In the genomic region with DNA sequence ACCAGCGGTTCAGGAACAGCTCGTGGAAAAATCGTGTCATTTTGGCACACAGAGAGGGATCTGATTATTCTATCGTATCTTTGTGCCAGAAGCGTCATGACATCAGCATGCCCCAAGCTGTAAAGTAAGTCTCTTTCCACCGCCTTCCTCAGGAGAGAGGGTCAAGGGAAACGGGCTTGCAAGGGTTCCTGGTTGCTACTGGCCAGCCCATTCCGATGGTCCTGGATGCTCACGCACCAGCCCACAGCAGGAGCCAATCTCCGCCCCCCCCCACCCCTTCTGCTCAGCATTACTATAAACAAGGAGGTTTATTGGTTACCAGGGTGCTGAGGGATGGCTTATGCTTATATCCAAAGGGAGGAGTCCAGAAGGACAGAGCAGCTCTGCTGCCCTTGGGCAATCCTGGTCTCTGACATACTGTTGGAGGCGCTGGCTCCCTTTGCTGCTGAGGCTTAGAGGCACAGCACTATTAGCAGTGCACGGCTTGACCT, we compare ENCODE assay signal across 8 mouse cellular contexts. TPM values are rescaled to one million over a fixed set of nuclear protein-coding genes. Genes with fewer than 3 reads are reported as not detected.
DNase-seq lines count a peak whose midpoint lies in the region; ATAC-seq and TF ChIP-seq lines count a peak whose summit lies in the region.

No protein-coding gene starts in this region.

- no peak for ATAC-seq in forebrain, embryonic 14.5 days
- ATAC-seq in hindbrain, embryonic 16.5 days: peak; percentile 34
- peak; percentile 11 for ATAC-seq in liver, embryonic 14.5 days (ENCODE audit: insufficient read depth)
- no peak for ATAC-seq in neural tube, embryonic 13.5 days (ENCODE audit: low read depth)

- H3K27me3 ChIP-seq in cerebellum, adult 2 months (ENCODE audit: control insufficient read depth, insufficient read depth, low read length): no peaks in the 10 kb centered on the region
- H3K27me3 ChIP-seq in forebrain, embryonic 14.5 days (replicated peaks; ENCODE audit: control insufficient read depth, insufficient read depth, low read length): no peaks in the 10 kb centered on the region; the same call in 1 of the 2 replicates
- no peaks in the 10 kb centered on the region for H3K27me3 ChIP-seq in hindbrain, embryonic 16.5 days (replicated peaks; ENCODE audit: control insufficient read depth, insufficient read depth, low read length)
- no peaks in the 10 kb centered on the region for H3K27me3 ChIP-seq in liver, embryonic 14.5 days (ENCODE audit: control insufficient read depth, insufficient read depth, low read length)
- H3K27me3 ChIP-seq in neural tube, embryonic 13.5 days: no peaks in the 10 kb centered on the region; the same call in 1 of the 2 replicates

- peak overlapping the region; percentile 16 for H3K4me3 ChIP-seq in cerebellum, adult 2 months (replicated peaks; ENCODE audit: insufficient read depth, low read depth, low read length)
- H3K4me3 ChIP-seq in forebrain, embryonic 14.5 days (ENCODE audit: low read depth, low read length): peak overlapping the region; percentile 22
- peak overlapping the region; percentile 37 for H3K4me3 ChIP-seq in hindbrain, embryonic 16.5 days (ENCODE audit: low read length)
- peak overlapping the region in 1 of 2 experiments; percentile 20; a peak in 2 of 4 replicates for H3K4me3 ChIP-seq in liver, embryonic 14.5 days (ENCODE audit: insufficient read depth in 1 of 2, low read depth in 2 of 2, low read length in 2 of 2)
- peak overlapping the region; percentile 37 for H3K4me3 ChIP-seq in neural tube, embryonic 13.5 days

- TF ChIP-seq EP300 in liver, embryonic 14.5 days (IDR thresholded peaks at IDR 0.05; ENCODE audit: low read depth): no peak

- TF ChIP-seq CTCF in cerebellum, adult 2 months (IDR thresholded peaks at IDR 0.05; ENCODE audit: borderline replicate concordance, insufficient read depth, low read depth, low read length): 0 out of 2 replicates have a peak, but pooled peaks have one; percentile 4
- peak; percentile 41 for TF ChIP-seq CTCF in liver, embryonic 14.5 days (IDR thresholded peaks at IDR 0.05; ENCODE audit: low read depth)

- no peaks in the 10 kb centered on the region for H3K36me3 ChIP-seq in forebrain, embryonic 14.5 days (ENCODE audit: control insufficient read depth, insufficient read depth, low read length)
- H3K36me3 ChIP-seq in hindbrain, embryonic 16.5 days (ENCODE audit: control insufficient read depth, insufficient read depth, low read length): no peaks in the 10 kb centered on the region
- no peaks in the 10 kb centered on the region for H3K36me3 ChIP-seq in liver, embryonic 14.5 days (replicated peaks; ENCODE audit: control insufficient read depth, insufficient read depth, low read depth)
- H3K36me3 ChIP-seq in neural tube, embryonic 13.5 days: no peaks in the 10 kb centered on the region

- peak overlapping the region; percentile 37 for H3K9ac ChIP-seq in forebrain, embryonic 14.5 days (ENCODE audit: low read length)
- peak overlapping the region; percentile 57 for H3K9ac ChIP-seq in hindbrain, embryonic 16.5 days (ENCODE audit: low read depth, low read length)
- H3K9ac ChIP-seq in liver, embryonic 14.5 days (replicated peaks): no peak overlapping the region
- peak overlapping the region; percentile 61 for H3K9ac ChIP-seq in neural tube, embryonic 13.5 days

- peak in 1 of 2 experiments; percentile 37 for DNase-seq in cerebellum, adult 2 months
- DNase-seq in cerebellum, adult 8-10 months: no peak
- peak; percentile 64 for DNase-seq in adrenal gland, adult 8-10 months
- DNase-seq in forebrain, embryonic 14.5 days (ENCODE audit: low spot score): peak; percentile 49
- no peak for DNase-seq in liver, embryonic 14.5 days (ENCODE audit: low read depth in 3 of 3, low spot score in 3 of 3)
- DNase-seq in spleen, postnatal 36 days (ENCODE audit: low spot score in 2 of 2): no peak

- no peak for TF ChIP-seq POLR2A in cerebellum, adult 2 months (IDR thresholded peaks at IDR 0.05; ENCODE audit: borderline replicate concordance, insufficient read depth, low read length)

- no peaks in the 10 kb centered on the region for H3K9me3 ChIP-seq in forebrain, embryonic 14.5 days (replicated peaks; ENCODE audit: control insufficient read depth, low read length)
- H3K9me3 ChIP-seq in hindbrain, embryonic 16.5 days (ENCODE audit: control insufficient read depth, low read length): no peaks in the 10 kb centered on the region
- no peaks in the 10 kb centered on the region for H3K9me3 ChIP-seq in liver, embryonic 14.5 days (ENCODE audit: control insufficient read depth, low read length)
- no peaks in the 10 kb centered on the region for H3K9me3 ChIP-seq in neural tube, embryonic 13.5 days

- peak overlapping the region; percentile 52 for H3K4me2 ChIP-seq in forebrain, embryonic 14.5 days (ENCODE audit: low read length)
- H3K4me2 ChIP-seq in hindbrain, embryonic 16.5 days (ENCODE audit: low read length): peak overlapping the region; percentile 59
- H3K4me2 ChIP-seq in liver, embryonic 14.5 days (ENCODE audit: low read depth): peak overlapping the region; percentile 68
- peak overlapping the region; percentile 65 for H3K4me2 ChIP-seq in neural tube, embryonic 13.5 days

- H3K4me1 ChIP-seq in cerebellum, adult 2 months (ENCODE audit: control insufficient read depth, insufficient read depth, low read length): peaks cover 6% of the 10 kb centered on the region
- H3K4me1 ChIP-seq in forebrain, embryonic 14.5 days (ENCODE audit: control insufficient read depth, insufficient read depth, low read length): peaks cover 18% of the 10 kb centered on the region; the same call in 1 of the 2 replicates
- peaks cover 16% of the 10 kb centered on the region for H3K4me1 ChIP-seq in hindbrain, embryonic 16.5 days (ENCODE audit: control insufficient read depth, insufficient read depth, low read depth, low read length)
- H3K4me1 ChIP-seq in liver, embryonic 14.5 days (replicated peaks; ENCODE audit: control insufficient read depth in 2 of 2, insufficient read depth in 2 of 2, low read length in 1 of 2): peaks cover 26 to 33% of the 10 kb centered on the region in 2 experiments
- peaks cover 47% of the 10 kb centered on the region for H3K4me1 ChIP-seq in neural tube, embryonic 13.5 days (replicated peaks)

- 10% methylated on average over 12 of the region's 12 CpGs for WGBS in cerebellum, adult 2 months
- WGBS in forebrain, embryonic 14.5 days: 4% methylated on average over 12 of the region's 12 CpGs
- 3% methylated on average over 12 of the region's 12 CpGs for WGBS in hindbrain, embryonic 16.5 days
- 23% methylated on average over 12 of the region's 12 CpGs for WGBS in liver, embryonic 14.5 days (ENCODE audit: insufficient replicate concordance)
- 3% methylated on average over 12 of the region's 12 CpGs for WGBS in neural tube, embryonic 13.5 days

- H3K27ac ChIP-seq in cerebellum, adult 2 months (ENCODE audit: insufficient read depth, low read length): no peak overlapping the region
- H3K27ac ChIP-seq in forebrain, embryonic 14.5 days (ENCODE audit: low read depth, low read length): no peak overlapping the region
- no peak overlapping the region for H3K27ac ChIP-seq in hindbrain, embryonic 16.5 days (ENCODE audit: low read depth, low read length)
- H3K27ac ChIP-seq in liver, embryonic 14.5 days: no peak overlapping the region
- peak overlapping the region; percentile 33; the same call in 1 of the 2 replicates for H3K27ac ChIP-seq in neural tube, embryonic 13.5 days (replicated peaks)

RNA-seq across cellular contexts. Expression of gene Prickle1, which starts 3.8 kb away (rescaled TPM):
- polyA plus RNA-seq in cerebellum, adult 2 months (2012; rRNA removed): 13.4 and 16.1 TPM in 2 replicates
- total RNA-seq in adrenal gland, adult 8-10 months (2022): 10 to 100 TPM; 16.9 to 32.3 (median 22.9) TPM
- polyA plus RNA-seq in forebrain, embryonic 14.5 days (2014; fragmentation: Nextera tagmentation; extraction: Ambion mirVana): 11.0 and 15.6 TPM in 2 replicates
- 20.1 and 21.6 TPM in 2 replicates for polyA plus RNA-seq in hindbrain, embryonic 16.5 days (2015; fragmentation: Nextera tagmentation; extraction: Ambion mirVana)
- 1.2 and 1.5 TPM in 2 replicates for polyA plus RNA-seq in liver, embryonic 14.5 days (2012; rRNA removed)
- polyA plus RNA-seq in liver, embryonic 14.5 days (2014; fragmentation: Nextera tagmentation; extraction: Ambion mirVana): 3.2 and 3.5 TPM in 2 replicates
- polyA plus RNA-seq in neural tube, embryonic 13.5 days (2015; fragmentation: Nextera tagmentation; extraction: Ambion mirVana): 16.5 and 19.9 TPM in 2 replicates

Comparison
In these comparisons a context has a peak if more than half of its experiments do, and no peak if none do; other contexts are left out.
1. DNase-seq: peak in adrenal gland, adult 8-10 months (single experiment) and forebrain, embryonic 14.5 days (single experiment); none in cerebellum, adult 8-10 months (single experiment), liver, embryonic 14.5 days (0 of 3) and spleen, postnatal 36 days (0 of 2).
2. ATAC-seq: peak in hindbrain, embryonic 16.5 days (single experiment) and liver, embryonic 14.5 days (single experiment); none in forebrain, embryonic 14.5 days (single experiment) and neural tube, embryonic 13.5 days (single experiment).
3. Peak in every context shown above with its lines, with median percentiles within 50 percentile points of each other: H3K4me2 ChIP-seq.